Mouse (Mus musculus) embryonic facial prominence, embryonic 15.5 days (tissue): Measurements from ENCODE around the gene Kcne1. TPM values are rescaled to one million over a fixed set of nuclear protein-coding genes. Genes with fewer than 3 reads are reported as not detected.

Source experiments
- ATAC-seq: fragments of 200-750 bp; cut with Nextera tagmentation; 2 replicates; pipeline ENCODE4 v1.8.0; 2017; ENCODE audit warnings: low read depth, moderate TSS enrichment; ENCODE audit not compliant: insufficient number of reproducible peaks, low FRiP score, low TSS enrichment
- H3K27ac ChIP-seq: fragments of 300-500 bp; sonication (generic); replicated peaks from 2 replicates; pipeline ENCODE4 v1.5.1; 2015; ENCODE audit warnings: mild to moderate bottlenecking, inconsistent platforms
- H3K27me3 ChIP-seq: fragments of 300-500 bp; sonication (generic); 2 replicates; pipeline ENCODE4 v1.6.1; 2015; ENCODE audit warnings: inconsistent platforms
- H3K36me3 ChIP-seq: fragments of 300-500 bp; sonication (generic); 2 replicates; pipeline ENCODE4 v1.6.1; 2015; ENCODE audit warnings: mild to moderate bottlenecking, inconsistent platforms
- H3K4me1 ChIP-seq: fragments of 300-500 bp; sonication (generic); 2 replicates; pipeline ENCODE4 v1.6.1; 2015; ENCODE audit warnings: inconsistent platforms
- H3K4me2 ChIP-seq: fragments of 300-500 bp; sonication (generic); replicated peaks from 2 replicates; pipeline ENCODE4 v1.6.1; 2015; ENCODE audit warnings: mild to moderate bottlenecking, inconsistent platforms
- H3K4me3 ChIP-seq: fragments of 300-500 bp; sonication (generic); replicated peaks from 2 replicates; pipeline ENCODE4 v1.5.1; 2015; ENCODE audit warnings: mild to moderate bottlenecking, inconsistent platforms
- H3K9ac ChIP-seq: fragments of 300-500 bp; sonication (generic); 2 replicates; pipeline ENCODE4 v1.6.1; 2015; ENCODE audit warnings: inconsistent platforms
- H3K9me3 ChIP-seq: fragments of 300-500 bp; sonication (generic); replicated peaks from 2 replicates; pipeline ENCODE4 v1.6.1; 2016; ENCODE audit warnings: inconsistent platforms
- WGBS: fragments of 180-500 bp; shearing (Covaris S2); methylation state at CpG from one replicate; pipeline ENCODE4 v1.1.7; 2015; 5-methylcytosine and 5-hydroxymethylcytosine counted together
- polyA plus RNA-seq: library from polyadenylated mRNA; unstranded; fragments of >200 nt; fragmentation: Nextera tagmentation; extraction: Ambion mirVana; gene quantifications from 2 replicates; pipeline ENCODE4 v1.2.1, GENCODE M21; 2015

Kcne1 gene
- polyA plus RNA-seq, 1 experiment from 2014 or later = 0.11 TPM

GRCm38 (mm10) chr16:92385062-92385461 is 25.8 kb upstream of the Kcne1 start:
- Histone ChIP-seq H3K4me3 (no peak overlapping the region), H3K9me3 (no peaks in the 10 kb centered on the region), H3K27ac (no peak overlapping the region), H3K4me2 (no peak overlapping the region), H3K36me3 (no peaks in the 10 kb centered on the region), H3K4me1 (no peaks in the 10 kb centered on the region), H3K9ac (no peak overlapping the region), H3K27me3 (no peaks in the 10 kb centered on the region)
- no peak for ATAC-seq
- 5% methylated on average over 2 of the region's 2 CpGs for WGBS

- no peak for ATAC-seq
- Histone ChIP-seq H3K27ac (no peak overlapping the region), H3K9ac (no peak overlapping the region), H3K4me3 (no peak overlapping the region), H3K27me3 (no peaks in the 10 kb centered on the region), H3K4me2 (no peak overlapping the region), H3K4me1 (no peaks in the 10 kb centered on the region), H3K9me3 (no peaks in the 10 kb centered on the region), H3K36me3 (no peaks in the 10 kb centered on the region)
Observed at GRCm38 (mm10) chr16:92383412-92383811, 24.1 kb upstream of the Kcne1 start.

GRCm38 (mm10) chr16:92382508-92382907 is 23.2 kb upstream of the Kcne1 start:
- no peak overlapping the region for H3K4me3 ChIP-seq
- WGBS = 59% methylated on average over 6 of the region's 6 CpGs
- no peak for ATAC-seq
- no peaks in the 10 kb centered on the region for H3K9me3 ChIP-seq
- H3K27me3 ChIP-seq = no peaks in the 10 kb centered on the region
- no peak overlapping the region for H3K9ac ChIP-seq
- H3K36me3 ChIP-seq = no peaks in the 10 kb centered on the region
- H3K4me1 ChIP-seq = no peaks in the 10 kb centered on the region
- no peak overlapping the region for H3K27ac ChIP-seq
- no peak overlapping the region for H3K4me2 ChIP-seq

- Histone ChIP-seq H3K9me3 (no peaks in the 10 kb centered on the region), H3K4me2 (no peak overlapping the region), H3K4me3 (no peak overlapping the region), H3K4me1 (no peaks in the 10 kb centered on the region), H3K27ac (no peak overlapping the region), H3K9ac (no peak overlapping the region), H3K27me3 (no peaks in the 10 kb centered on the region), H3K36me3 (no peaks in the 10 kb centered on the region)
- 78% methylated on average over 6 of the region's 6 CpGs for whole genome bisulfite sequencing
- no peak; the same call in 1 of the 2 replicates for ATAC-seq
Observed at GRCm38 (mm10) chr16:92381092-92381491, 21.8 kb upstream of the Kcne1 start.

DNA sequence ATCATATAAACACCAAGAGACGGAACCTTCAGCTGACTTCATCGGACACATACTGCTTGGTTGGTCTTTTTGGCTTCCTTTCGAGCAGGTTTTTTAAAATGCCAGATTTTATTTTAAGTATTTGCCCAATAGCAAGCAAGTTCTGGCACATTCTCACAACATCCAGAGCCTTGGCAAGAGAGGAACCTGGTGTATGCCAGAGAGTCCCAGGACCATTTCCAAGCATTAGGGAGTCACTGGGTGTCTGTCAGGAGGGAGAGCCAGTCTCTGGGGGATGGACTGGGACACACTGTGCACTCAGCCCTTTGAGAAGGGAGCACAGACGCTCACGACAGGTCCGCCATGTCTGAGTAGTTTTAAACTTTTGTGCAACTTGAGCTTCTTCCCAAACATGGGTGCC is 17.7 kb upstream of the Kcne1 start:
- Histone ChIP-seq H3K4me3 (no peak overlapping the region), H3K4me2 (no peak overlapping the region), H3K27ac (no peak overlapping the region), H3K36me3 (no peaks in the 10 kb centered on the region), H3K27me3 (no peaks in the 10 kb centered on the region; the same call in 1 of the 2 replicates), H3K4me1 (no peaks in the 10 kb centered on the region), H3K9ac (no peak overlapping the region), H3K9me3 (no peaks in the 10 kb centered on the region)
- ATAC-seq = no peak
- WGBS = 92% methylated on average over 6 of the region's 6 CpGs

- H3K4me2 ChIP-seq = no peak overlapping the region
- H3K27me3 ChIP-seq = no peaks in the 10 kb centered on the region; the same call in 1 of the 2 replicates
- no peaks in the 10 kb centered on the region for H3K36me3 ChIP-seq
- 59% methylated on average over 5 of the region's 5 CpGs for WGBS
- no peak overlapping the region for H3K27ac ChIP-seq
- H3K9ac ChIP-seq = no peak overlapping the region
- ATAC-seq = no peak
- H3K4me3 ChIP-seq = no peak overlapping the region
- no peaks in the 10 kb centered on the region for H3K9me3 ChIP-seq
- no peaks in the 10 kb centered on the region for H3K4me1 ChIP-seq
Observed at GRCm38 (mm10) chr16:92371623-92372022, 12.4 kb upstream of the Kcne1 start.

DNA sequence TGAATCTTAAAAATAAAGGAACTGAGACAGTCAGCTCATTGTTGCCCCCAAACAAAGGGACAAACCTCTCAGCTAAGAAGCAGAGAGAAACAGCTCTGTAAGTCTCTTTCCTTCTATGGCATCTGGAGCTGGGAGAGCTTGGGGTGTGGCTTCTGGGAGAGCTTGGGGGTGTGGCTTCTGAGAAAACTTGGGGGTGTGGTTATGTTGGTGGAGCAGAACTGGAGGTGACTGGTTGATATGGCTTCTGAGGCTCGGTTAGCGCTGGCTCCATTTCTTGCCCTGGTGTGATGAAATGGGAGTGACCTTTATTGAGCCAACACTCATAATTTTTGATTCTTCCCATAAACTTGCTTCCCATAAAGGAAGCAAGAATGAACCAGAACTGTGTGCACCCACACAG is 10.0 kb upstream of the Kcne1 start:
- no peak overlapping the region for H3K9ac ChIP-seq
- H3K9me3 ChIP-seq = no peaks in the 10 kb centered on the region
- no peaks in the 10 kb centered on the region; the same call in 1 of the 2 replicates for H3K27me3 ChIP-seq
- WGBS = 57% methylated on average over 2 of the region's 2 CpGs
- no peaks in the 10 kb centered on the region for H3K4me1 ChIP-seq
- no peak overlapping the region for H3K4me3 ChIP-seq
- ATAC-seq = no peak
- H3K4me2 ChIP-seq = no peak overlapping the region
- H3K36me3 ChIP-seq = no peaks in the 10 kb centered on the region
- H3K27ac ChIP-seq = no peak overlapping the region

DNA sequence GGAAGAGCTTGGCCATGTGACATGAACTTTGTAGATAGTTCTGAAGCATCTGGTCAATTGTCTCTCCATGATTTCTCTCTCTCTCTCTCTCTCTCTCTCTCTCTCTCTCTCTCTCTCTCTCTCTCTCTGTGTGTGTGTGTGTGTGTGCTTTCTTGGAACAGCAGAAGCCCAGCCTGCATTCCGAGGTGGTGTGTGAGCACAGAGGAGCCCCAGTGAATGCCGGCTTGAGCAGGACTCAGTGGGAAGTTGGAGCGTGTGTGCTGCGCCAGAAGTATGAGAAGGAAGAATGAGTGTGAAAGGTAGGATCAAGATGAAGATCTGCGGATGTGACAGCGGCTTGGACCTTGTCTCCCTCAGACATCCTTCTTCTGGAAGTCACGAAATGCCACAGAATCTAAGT is 6.2 kb upstream of the Kcne1 start:
- 55% methylated on average over 7 of the region's 7 CpGs for WGBS
- H3K4me1 ChIP-seq = no peaks in the 10 kb centered on the region
- H3K4me2 ChIP-seq = no peak overlapping the region
- H3K27me3 ChIP-seq = no peaks in the 10 kb centered on the region
- H3K4me3 ChIP-seq = no peak overlapping the region
- H3K9ac ChIP-seq = no peak overlapping the region
- no peak for ATAC-seq
- no peaks in the 10 kb centered on the region for H3K9me3 ChIP-seq
- no peaks in the 10 kb centered on the region for H3K36me3 ChIP-seq
- H3K27ac ChIP-seq = no peak overlapping the region

- no peak overlapping the region for H3K9ac ChIP-seq
- no peaks in the 10 kb centered on the region for H3K9me3 ChIP-seq
- no peak for ATAC-seq
- 75% methylated on average over 7 of the region's 7 CpGs for WGBS
- H3K36me3 ChIP-seq = no peaks in the 10 kb centered on the region
- peaks cover 14% of the 10 kb centered on the region; the same call in 1 of the 2 replicates for H3K27me3 ChIP-seq
- H3K4me3 ChIP-seq = no peak overlapping the region
- no peak overlapping the region for H3K27ac ChIP-seq
- H3K4me1 ChIP-seq = peaks cover 12% of the 10 kb centered on the region
- H3K4me2 ChIP-seq = no peak overlapping the region
Observed at GRCm38 (mm10) chr16:92360711-92361110, 1.4 kb upstream of the Kcne1 start.

GRCm38 (mm10) chr16:92358734-92359133 is 534 bp downstream of the Kcne1 start:
- Histone ChIP-seq H3K4me2 (no peak overlapping the region), H3K9me3 (no peaks in the 10 kb centered on the region), H3K9ac (no peak overlapping the region), H3K4me1 (peaks cover 21% of the 10 kb centered on the region), H3K27ac (no peak overlapping the region), H3K27me3 (peaks cover 14% of the 10 kb centered on the region; the same call in 1 of the 2 replicates), H3K4me3 (no peak overlapping the region), H3K36me3 (no peaks in the 10 kb centered on the region)
- WGBS = 12% methylated on average over 9 of the region's 9 CpGs
- ATAC-seq = 0 out of 2 replicates have a peak, but pooled peaks have one; percentile 21

- H3K9ac ChIP-seq = no peak overlapping the region
- H3K4me2 ChIP-seq = no peak overlapping the region
- H3K27me3 ChIP-seq = peaks cover 14% of the 10 kb centered on the region; the same call in 1 of the 2 replicates
- H3K4me1 ChIP-seq = peaks cover 25% of the 10 kb centered on the region
- ATAC-seq = no peak
- H3K27ac ChIP-seq = no peak overlapping the region
- no peaks in the 10 kb centered on the region for H3K9me3 ChIP-seq
- WGBS = 43% methylated on average over 10 of the region's 10 CpGs
- H3K4me3 ChIP-seq = no peak overlapping the region
- H3K36me3 ChIP-seq = no peaks in the 10 kb centered on the region
Observed at GRCm38 (mm10) chr16:92357566-92357965, 1.7 kb downstream of the Kcne1 start.

DNA sequence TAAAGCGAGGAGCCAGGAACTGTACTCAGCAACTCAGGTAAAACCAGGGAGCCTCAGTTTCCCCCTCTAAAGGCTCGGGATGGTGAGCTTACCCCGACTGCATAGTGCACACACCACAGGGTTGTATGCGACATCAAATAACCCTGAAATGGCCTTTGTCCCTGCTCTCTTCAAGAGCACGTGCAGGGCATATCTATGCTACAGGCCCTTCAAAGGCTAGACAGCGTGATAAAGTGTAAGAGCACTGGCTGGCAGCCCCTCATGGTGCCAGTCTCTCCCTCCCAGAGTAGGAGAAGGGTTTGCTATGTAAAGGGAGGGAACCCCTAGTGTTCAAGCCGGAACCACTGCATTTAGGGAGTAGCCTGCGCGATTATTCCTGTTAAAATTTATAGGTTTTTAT is 2.2 kb downstream of the Kcne1 start:
- ATAC-seq = no peak
- H3K27me3 ChIP-seq = peaks cover 14% of the 10 kb centered on the region; the same call in 1 of the 2 replicates
- 79% methylated on average over 9 of the region's 9 CpGs for WGBS
- no peak overlapping the region for H3K4me2 ChIP-seq
- no peaks in the 10 kb centered on the region for H3K9me3 ChIP-seq
- no peak overlapping the region for H3K27ac ChIP-seq
- H3K4me1 ChIP-seq = peaks cover 25% of the 10 kb centered on the region
- H3K4me3 ChIP-seq = no peak overlapping the region
- no peaks in the 10 kb centered on the region for H3K36me3 ChIP-seq
- H3K9ac ChIP-seq = no peak overlapping the region
